Mouse (Mus musculus) ES-E14 (cell line): Measurements from ENCODE around the gene Dppa3. TPM values are rescaled to one million over a fixed set of nuclear protein-coding genes. Genes with fewer than 3 reads are reported as not detected.

ENCODE experiments used
- DNase-seq: peaks from one replicate; pipeline ENCODE4 v3.0.0-alpha.2; 2013; ENCODE audit warnings: low read depth, low spot score
- H3K27ac ChIP-seq: 2 replicates; pipeline ENCODE4 v1.5.1; 2012; ENCODE audit warnings: low read depth, mild to moderate bottlenecking, low read length, moderate library complexity, mixed read lengths; ENCODE audit not compliant: poor library complexity, insufficient read depth, severe bottlenecking
- H3K36me3 ChIP-seq: 2 replicates; pipeline ENCODE4 v1.6.1; 2012; ENCODE audit warnings: mild to moderate bottlenecking, low read length, moderate library complexity, mixed read lengths; ENCODE audit not compliant: control insufficient read depth, poor library complexity, insufficient read depth, severe bottlenecking
- H3K4me1 ChIP-seq, 2 experiments: fragments of 150-350 bp in 1 of 2; sonication (generic) in 1 of 2; 2 replicates each; pipeline ENCODE4 v1.6.1; 2012; ENCODE audit warnings: low read length in 2 of 2, mild to moderate bottlenecking in 1 of 2, mixed read lengths in 1 of 2; ENCODE audit not compliant: control insufficient read depth in 2 of 2, insufficient read depth in 2 of 2, poor library complexity in 1 of 2
- H3K4me3 ChIP-seq, 2 experiments: fragments of 150-350 bp in 1 of 2; sonication (generic) in 1 of 2; 2 replicates each; pipeline ENCODE4 v1.5.1; 2012; ENCODE audit warnings: low read length in 2 of 2, low read depth in 1 of 2, mild to moderate bottlenecking in 1 of 2, mixed read lengths in 1 of 2; ENCODE audit not compliant: insufficient read depth in 1 of 2, poor library complexity in 1 of 2, severe bottlenecking in 1 of 2
- H3K9ac ChIP-seq: 2 replicates; pipeline ENCODE4 v1.6.1; 2012; ENCODE audit warnings: low read depth, mild to moderate bottlenecking, low read length, mixed read lengths; ENCODE audit not compliant: poor library complexity, insufficient read depth, severe bottlenecking
- H3K9me3 ChIP-seq: fragments of 150-350 bp; sonication (generic); 2 replicates; pipeline ENCODE4 v1.6.1; 2012; ENCODE audit warnings: low read depth, mild to moderate bottlenecking, low read length; ENCODE audit not compliant: control insufficient read depth, insufficient read depth
- CHD2 ChIP-seq: IDR thresholded peaks from 2 replicates; pipeline ENCODE4 v1.6.1; 2014; ENCODE audit warnings: mild to moderate bottlenecking, low read depth, low read length, inconsistent platforms
- HCFC1 ChIP-seq: IDR thresholded peaks from 2 replicates; pipeline ENCODE4 v1.6.1; 2012; ENCODE audit warnings: low read length, inconsistent platforms, borderline replicate concordance; ENCODE audit not compliant: insufficient read depth
- MAFK ChIP-seq: IDR thresholded peaks from 2 replicates; pipeline ENCODE4 v1.6.1; 2014; ENCODE audit warnings: mild to moderate bottlenecking, low read depth, low read length, inconsistent platforms; ENCODE audit not compliant: insufficient read depth
- ZC3H11A ChIP-seq: IDR thresholded peaks from 2 replicates; pipeline ENCODE4 v1.6.1; 2012; ENCODE audit warnings: low read depth, mild to moderate bottlenecking, inconsistent platforms, low read length, borderline replicate concordance
- ZNF384 ChIP-seq: IDR thresholded peaks from 2 replicates; pipeline ENCODE4 v1.6.1; 2012; ENCODE audit warnings: low read depth, low read length, inconsistent platforms
- in situ Hi-C, 2 experiments: fragments of 600-800 bp; cut with MboI; formaldehyde crosslinking; loops; one replicate each; pipeline ENCODE4 v1.15.1; 2025; ENCODE audit warnings: low sequenced_read_pairs in 2 of 2, inconsistent platforms in 1 of 2; ENCODE audit not compliant: unreplicated experiment in 2 of 2
- total RNA-seq: library from RNA; depleted of rRNA; stranded (reverse); fragments of 300-350 nt; gene quantifications from 2 replicates; pipeline ENCODE4 v1.2.3, GENCODE M21; 2012

Gene Dppa3
- total RNA-seq, 1 experiment, result 19.2 TPM

- DNase-seq, result no peak
- H3K4me1 ChIP-seq, result peaks cover 0 to 4% of the 10 kb centered on the region in 2 experiments; a peak in 2 of 4 replicates
- in situ Hi-C loops, result no loop called here
- H3K27ac ChIP-seq, result no peak overlapping the region
- no peak for TF ChIP-seq ZC3H11A
- TF ChIP-seq ZNF384, result no peak
- TF ChIP-seq HCFC1, result no peak
- no peak for TF ChIP-seq MAFK
- no peak for TF ChIP-seq CHD2
- no peaks in the 10 kb centered on the region for H3K9me3 ChIP-seq
- H3K36me3 ChIP-seq, result no peaks in the 10 kb centered on the region
- no peak overlapping the region for H3K9ac ChIP-seq
- H3K4me3 ChIP-seq, result no peak overlapping the region
These were observed 5.1 kb upstream of the Dppa3 start for GRCm38 (mm10) chr6:122621066-122621465.

- Histone ChIP-seq H3K4me3 (no peak overlapping the region), H3K9me3 (no peaks in the 10 kb centered on the region), H3K4me1 (peaks cover 0 to 8% of the 10 kb centered on the region in 2 experiments; a peak in 3 of 4 replicates), H3K9ac (no peak overlapping the region), H3K36me3 (no peaks in the 10 kb centered on the region), H3K27ac (no peak overlapping the region)
- no peak for DNase-seq
- TF ChIP-seq ZC3H11A (no peak), MAFK (no peak), ZNF384 (no peak), CHD2 (peak; percentile 64; the same call in 1 of the 2 replicates), HCFC1 (no peak)
- in situ Hi-C loops, result no loop called here
These were observed 1.7 kb upstream of the Dppa3 start for GRCm38 (mm10) chr6:122624480-122624879.

- Histone ChIP-seq H3K4me3 (no peak overlapping the region), H3K27ac (no peak overlapping the region), H3K9ac (no peak overlapping the region), H3K9me3 (no peaks in the 10 kb centered on the region), H3K36me3 (no peaks in the 10 kb centered on the region), H3K4me1 (peaks cover 0 to 8% of the 10 kb centered on the region in 2 experiments; a peak in 3 of 4 replicates)
- in situ Hi-C loops, result no loop called here
- no peak for DNase-seq
- no peak for TF ChIP-seq MAFK
- no peak for TF ChIP-seq ZNF384
- no peak for TF ChIP-seq CHD2
- no peak for TF ChIP-seq HCFC1
- TF ChIP-seq ZC3H11A, result no peak
These were observed 1.1 kb upstream of the Dppa3 start for GRCm38 (mm10) chr6:122625156-122625555.

GRCm38 (mm10) chr6:122627469-122628108 is 1.4 kb downstream of the Dppa3 start:
- Histone ChIP-seq H3K9me3 (no peaks in the 10 kb centered on the region), H3K36me3 (no peaks in the 10 kb centered on the region), H3K4me3 (peak overlapping the region; percentile 0 to 52; a peak in 3 of 4 replicates), H3K4me1 (peaks cover 0 to 6% of the 10 kb centered on the region in 2 experiments; a peak in 3 of 4 replicates), H3K27ac (no peak overlapping the region), H3K9ac (peak overlapping the region; percentile 1; the same call in 1 of the 2 replicates)
- no peak for DNase-seq
- in situ Hi-C loops, result no loop called here
- TF ChIP-seq HCFC1 (no peak), ZNF384 (peak; percentile 33; the same call in 1 of the 2 replicates)

- H3K9ac ChIP-seq, result peak overlapping the region; percentile 39; the same call in 1 of the 2 replicates
- H3K36me3 ChIP-seq, result no peaks in the 10 kb centered on the region
- no peak overlapping the region for H3K27ac ChIP-seq
- in situ Hi-C loops, result no loop called here
- H3K4me3 ChIP-seq, result peak overlapping the region; percentile 36 to 57; a peak in 3 of 4 replicates
- H3K9me3 ChIP-seq, result no peaks in the 10 kb centered on the region
- peaks cover 0 to 5% of the 10 kb centered on the region in 2 experiments; a peak in 1 of 4 replicates for H3K4me1 ChIP-seq
- no peak for DNase-seq
- TF ChIP-seq ZC3H11A (peak; percentile 41; the same call in 1 of the 2 replicates), ZNF384 (no peak)
These were observed 7.2 kb downstream of the Dppa3 start for GRCm38 (mm10) chr6:122633411-122633810.
